Mouse (Mus musculus): Measurements from ENCODE around the gene Ybx2. TPM values are rescaled to one million over a fixed set of nuclear protein-coding genes. Genes with fewer than 3 reads are reported as not detected.
A peak's percentile ranks its signal among the peaks of the same experiment; 100 is the strongest.
"Not testable (repeated sequence)": the region's sequence is repeated elsewhere in the genome, so short reads cannot be mapped to it uniquely, and the experiment has no call there.

Ybx2 gene
- total RNA-seq, 2 experiments from 2014 or later = 10.4 to 10.9 TPM

GRCm38 (mm10) chr11:69934681-69935080, 915 bp upstream of the Ybx2 start:
- no peak for DNase-seq

GRCm38 (mm10) chr11:69936156-69936555, 560 bp downstream of the Ybx2 start:
- no peak for DNase-seq

DNA sequence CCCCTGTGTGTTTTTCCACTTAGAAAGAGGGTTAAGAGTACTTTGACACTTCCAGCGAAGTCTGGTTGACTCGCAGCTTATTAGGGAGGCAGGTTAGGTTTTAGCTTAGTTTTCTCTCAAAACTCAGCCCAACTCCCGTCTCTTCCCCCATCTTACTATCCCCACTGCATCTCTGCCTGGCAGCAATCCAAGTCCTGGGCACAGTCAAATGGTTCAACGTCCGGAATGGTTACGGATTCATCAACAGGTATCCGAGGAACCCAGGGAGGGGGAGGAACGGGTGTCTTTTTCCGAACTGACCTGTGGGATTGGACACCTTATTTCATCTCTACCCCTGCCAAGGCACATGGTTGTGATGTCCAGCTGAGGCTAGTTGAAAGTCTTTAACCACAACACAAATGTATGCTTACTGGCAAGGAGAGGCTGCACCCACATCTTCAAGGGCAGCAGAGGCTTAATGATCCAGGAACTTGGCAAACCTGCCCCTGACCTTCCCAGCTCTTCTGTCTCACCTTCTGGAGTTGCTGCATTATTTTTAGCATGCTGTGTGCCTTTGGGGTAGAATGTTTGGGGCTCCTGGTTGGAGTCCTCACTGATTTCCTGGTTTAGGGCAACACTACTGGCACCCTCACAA, 1.2 kb downstream of the Ybx2 start:
- peak; percentile 29 for DNase-seq

DNA sequence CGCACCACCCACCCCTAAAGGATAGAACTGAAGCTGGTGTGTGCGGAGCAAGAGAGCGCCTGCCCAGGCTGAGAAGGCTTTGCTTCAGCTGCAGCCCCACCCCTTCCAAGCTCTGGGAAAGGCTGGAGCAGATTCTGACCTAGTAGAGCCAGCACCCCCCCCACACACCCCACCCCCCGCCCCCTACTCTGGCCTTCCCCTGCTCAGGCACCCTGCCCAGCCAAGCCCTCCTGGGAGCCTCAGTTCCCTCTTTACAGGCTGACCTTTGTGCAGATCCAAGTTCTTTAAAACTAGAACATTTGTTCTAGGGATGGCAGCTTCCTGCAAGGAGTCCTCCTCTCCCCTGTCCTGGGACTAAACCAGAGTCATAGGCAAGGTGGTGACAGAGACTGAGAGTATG, 1.8 kb downstream of the Ybx2 start:
- peak; percentile 74 for DNase-seq

DNA sequence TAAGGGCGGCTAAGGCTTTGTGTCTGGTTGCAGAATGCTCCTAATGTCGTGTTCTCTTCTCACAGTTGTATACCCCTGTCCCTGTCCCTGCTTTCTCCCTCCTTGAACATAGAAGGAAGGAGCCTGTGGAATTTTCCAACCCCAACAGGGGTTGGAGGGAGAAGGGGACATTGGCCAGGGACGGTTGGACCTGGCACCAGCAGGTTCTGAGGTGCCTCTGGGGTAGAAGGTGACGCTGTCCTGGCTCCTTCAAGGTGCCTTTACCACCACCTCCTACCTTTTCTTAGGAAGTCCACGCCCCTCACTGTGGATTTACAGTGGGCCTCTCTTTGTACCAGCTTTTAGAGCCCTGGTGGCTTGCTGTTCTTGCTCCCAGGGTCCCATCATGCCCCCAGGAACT, 2.2 kb downstream of the Ybx2 start:
- DNase-seq = no peak

GRCm38 (mm10) chr11:69938401-69938979, 2.9 kb downstream of the Ybx2 start:
- no peak for DNase-seq

DNA sequence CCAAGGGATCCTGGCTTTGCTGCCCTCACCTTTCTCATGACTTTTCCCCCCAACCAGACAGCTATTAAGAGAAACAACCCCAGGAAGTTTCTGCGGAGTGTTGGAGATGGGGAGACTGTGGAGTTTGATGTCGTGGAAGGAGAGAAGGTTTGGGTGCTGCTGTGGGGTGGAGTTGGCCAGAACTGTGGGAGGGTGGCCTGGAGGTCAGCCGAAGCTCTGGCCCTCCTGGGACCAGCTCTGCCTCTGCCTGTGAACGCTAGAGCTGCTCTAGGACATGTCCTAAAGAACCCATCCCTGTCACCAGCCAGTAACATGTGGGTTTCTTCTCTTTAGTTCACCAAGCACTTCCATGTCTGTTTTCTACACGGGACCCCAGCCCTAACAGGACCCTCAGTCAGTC, 3.6 kb downstream of the Ybx2 start:
- no peak for DNase-seq

DNA sequence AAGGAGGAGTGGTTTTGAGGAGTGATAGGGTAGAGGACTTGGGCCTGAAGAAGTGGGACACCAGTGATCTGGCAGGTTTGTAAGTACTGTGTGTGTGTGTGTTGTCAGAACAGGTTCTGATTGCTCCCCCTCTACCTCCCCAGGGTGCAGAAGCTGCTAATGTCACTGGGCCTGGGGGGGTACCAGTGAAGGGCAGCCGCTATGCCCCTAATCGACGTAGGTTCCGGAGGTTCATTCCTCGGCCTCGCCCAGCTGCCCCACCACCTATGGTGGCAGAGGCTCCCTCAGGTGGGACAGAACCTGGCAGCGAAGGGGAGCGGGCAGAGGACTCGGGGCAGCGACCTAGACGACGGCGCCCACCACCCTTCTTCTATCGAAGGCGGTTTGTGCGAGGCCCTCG, 4.1 kb downstream of the Ybx2 start:
- no peak for DNase-seq

DNA sequence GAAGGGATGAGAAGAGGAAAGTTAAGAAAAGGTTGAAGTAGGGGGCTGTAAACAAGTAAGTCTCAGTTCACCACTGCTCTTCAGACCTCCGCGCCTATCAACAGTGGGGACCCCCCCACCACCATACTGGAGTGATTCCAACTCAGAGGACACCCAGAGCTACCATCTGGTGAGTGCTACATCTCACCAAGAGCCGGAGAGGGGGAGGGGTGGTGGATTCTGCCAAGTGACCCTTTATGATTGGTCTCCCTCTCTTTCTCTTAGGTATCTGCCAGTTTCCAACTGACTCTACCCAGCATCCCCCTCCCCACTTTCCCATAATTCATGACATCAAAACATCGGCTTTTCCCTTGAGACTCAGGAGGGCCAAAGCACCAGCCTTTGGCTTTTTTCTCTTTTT, 5.4 kb downstream of the Ybx2 start:
- DNase-seq = peak; percentile 37

- no peak for DNase-seq
Measured at GRCm38 (mm10) chr11:69945216-69945615, 9.6 kb downstream of the Ybx2 start.

GRCm38 (mm10) chr11:69945997-69946891, 10.6 kb downstream of the Ybx2 start:
- no peak for DNase-seq

DNA sequence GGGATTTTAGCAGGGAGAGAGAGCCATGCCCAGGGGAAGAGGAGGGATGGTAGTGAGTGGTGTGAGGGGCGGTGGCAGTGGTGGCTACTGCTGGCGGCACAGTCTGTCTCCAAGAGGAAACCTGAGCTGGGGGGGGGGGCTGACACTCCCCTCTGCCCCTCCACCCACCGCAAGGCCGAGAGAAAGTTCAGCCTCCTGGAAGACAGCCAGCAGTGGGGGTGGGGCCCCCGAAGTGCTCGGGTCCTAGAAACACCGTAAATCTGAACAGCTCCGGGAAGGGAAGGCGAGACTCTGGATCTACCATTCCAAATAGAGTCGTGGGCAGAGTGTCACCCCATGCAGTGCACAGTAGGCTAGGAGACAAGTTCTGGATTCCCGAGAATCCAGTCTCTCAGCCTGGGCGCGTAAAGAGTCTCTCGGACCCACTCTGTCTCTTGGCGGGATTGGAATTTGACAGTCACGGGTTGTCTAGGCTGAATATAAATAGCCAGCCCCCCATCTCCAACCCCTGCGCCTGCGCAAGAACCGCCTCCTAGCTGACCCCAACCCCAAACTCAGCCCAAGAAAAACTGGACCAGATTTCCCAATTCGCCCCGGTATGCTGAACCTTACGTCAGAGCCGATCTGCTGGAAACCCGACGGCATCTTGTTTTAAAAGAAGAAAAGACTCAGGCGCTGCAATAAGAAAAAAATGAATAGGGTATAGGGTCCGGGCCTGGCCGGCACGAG, 11.9 kb downstream of the Ybx2 start:
- peak; percentile 84 for DNase-seq

DNA sequence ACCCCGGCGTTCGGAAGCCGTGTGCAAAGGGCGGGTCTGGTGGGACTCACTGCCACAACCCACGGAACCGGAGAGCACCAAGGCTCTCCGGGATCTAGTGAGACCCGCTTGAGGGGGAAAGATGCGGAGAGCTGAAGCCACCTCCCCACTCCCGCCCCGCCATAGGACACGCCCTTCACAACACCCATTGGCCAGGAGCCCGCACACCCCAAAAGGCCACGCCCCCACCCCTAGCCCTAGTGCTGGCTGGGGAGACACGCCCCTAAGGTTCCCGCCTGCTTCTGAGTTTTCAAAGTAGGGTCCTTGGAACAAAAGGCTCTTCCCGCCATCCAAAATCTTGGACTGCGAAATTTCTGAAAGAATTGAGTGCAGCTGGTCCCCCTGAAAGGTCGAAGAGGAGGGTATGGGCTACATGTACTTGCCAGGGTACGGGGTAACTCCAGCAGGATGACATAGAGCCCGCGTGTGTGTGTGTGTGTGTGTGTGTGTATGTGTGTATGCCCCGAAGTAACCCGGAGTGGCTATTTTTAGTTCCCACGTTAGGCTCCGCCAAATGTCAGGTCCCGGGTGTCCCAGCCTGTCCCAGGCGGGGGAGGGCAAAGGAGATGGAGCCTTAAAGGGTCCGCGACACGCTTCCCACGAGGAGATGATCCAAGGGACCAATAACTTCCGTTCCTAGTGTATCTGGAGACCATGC, 12.6 kb downstream of the Ybx2 start, which contains the start of gene Slc2a4:
TSS of gene Slc2a4 (minus strand) at position 123 of the 697 bp plus-strand sequence.
- peak; percentile 94 for DNase-seq

DNA sequence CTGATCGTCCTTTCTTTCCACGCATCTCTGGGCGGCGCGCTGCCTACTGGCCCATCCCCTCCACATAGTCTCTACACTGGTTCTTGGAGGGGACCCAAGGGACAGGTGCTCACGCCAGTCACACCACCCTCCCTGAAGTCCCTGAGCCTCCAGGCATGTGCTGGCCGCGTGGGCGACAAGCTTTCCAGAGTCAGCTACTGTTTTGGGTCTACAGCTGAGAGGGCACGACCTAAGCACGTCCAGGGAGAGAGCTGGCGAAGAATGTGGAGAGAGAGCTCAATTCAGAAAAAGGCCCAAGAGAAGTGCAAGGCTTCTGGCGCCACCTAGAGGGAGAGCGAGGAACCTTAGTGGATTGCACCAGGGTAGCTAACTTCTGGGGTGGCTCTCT, 13.2 kb downstream of the Ybx2 start:
- peak; percentile 86 for DNase-seq

DNA sequence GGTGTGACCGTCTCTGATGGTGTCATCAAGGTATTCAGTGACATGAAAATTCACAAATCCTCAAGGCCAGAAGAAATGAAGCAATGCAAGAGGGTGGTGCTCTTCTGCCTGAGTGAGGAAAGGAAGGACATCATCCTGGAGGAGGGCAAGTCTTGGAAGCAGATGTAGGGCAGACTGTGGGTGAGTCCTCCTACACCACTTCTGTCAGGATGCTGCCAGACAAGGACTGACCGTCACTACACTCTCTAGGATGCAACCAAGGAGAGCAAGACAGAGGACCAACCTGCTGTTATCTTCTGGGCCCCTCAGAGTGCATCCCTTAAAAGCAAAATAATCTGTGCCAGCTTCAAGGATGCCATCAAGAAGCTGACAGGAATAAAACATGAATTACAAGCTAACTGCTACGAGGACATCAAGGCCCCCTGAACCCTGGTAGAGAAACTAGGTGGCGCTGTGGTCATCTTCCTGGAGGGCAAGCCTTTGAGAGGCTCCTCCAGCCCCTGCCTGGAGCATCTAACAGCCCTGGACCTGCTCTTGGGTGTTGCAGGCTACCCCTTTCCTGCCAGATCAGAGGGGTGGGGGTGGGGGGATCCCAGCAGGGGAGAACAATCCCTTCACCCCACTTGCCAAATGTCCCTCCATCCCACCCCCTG, 15.3 kb downstream of the Ybx2 start:
- DNase-seq = no peak

DNA sequence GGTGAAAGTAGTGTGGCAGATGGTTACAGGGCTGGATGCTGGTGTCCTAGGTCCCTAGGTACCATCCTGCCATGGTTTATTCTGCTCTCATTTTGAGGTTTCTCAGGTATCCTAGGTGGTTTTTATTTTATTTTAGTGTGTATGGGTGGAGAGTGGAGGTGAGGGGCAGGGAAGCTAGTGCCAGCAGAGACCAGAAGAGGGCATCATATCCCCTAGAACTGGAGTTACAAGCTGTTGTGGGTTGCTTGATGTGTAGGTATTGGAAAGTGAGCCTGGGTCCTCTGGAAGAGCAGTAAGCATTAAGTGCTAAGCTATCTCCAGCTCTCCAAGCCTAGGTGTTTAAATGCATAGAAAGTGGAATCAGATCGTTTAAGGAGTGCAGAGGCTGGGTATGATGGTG, 16.7 kb downstream of the Ybx2 start:
- no peak for DNase-seq

DNA sequence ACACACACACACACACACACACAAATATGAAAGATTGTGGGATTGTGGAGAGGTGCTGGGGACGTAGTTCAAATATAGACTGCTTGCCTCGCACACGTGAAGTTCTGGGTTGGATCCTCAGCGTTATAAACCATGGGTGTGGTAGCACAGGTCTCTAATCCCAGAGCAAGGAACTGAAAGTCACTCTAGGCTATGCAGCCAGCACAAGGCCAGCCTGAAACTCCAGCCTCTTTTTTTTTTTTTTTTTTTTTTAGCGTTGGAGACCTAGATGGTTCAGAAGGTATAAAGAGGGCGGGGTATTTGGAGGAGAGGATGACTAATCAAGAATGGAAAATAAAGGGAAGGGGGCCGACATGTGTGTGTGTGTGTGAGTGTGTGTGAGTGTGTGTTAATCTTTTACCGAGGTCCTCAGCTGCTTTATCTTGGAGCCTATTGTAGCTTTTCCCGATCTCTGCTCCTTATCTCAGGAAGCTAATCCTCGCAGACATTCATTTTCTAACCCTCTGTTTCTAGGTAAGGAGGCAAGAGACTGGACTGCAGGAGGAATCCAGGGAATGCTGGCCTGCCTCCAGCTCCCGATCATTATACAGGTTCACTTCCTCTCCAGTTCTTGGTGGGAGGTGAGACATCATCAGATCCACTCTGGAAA, 17.8 kb downstream of the Ybx2 start:
- DNase-seq = no peak

DNA sequence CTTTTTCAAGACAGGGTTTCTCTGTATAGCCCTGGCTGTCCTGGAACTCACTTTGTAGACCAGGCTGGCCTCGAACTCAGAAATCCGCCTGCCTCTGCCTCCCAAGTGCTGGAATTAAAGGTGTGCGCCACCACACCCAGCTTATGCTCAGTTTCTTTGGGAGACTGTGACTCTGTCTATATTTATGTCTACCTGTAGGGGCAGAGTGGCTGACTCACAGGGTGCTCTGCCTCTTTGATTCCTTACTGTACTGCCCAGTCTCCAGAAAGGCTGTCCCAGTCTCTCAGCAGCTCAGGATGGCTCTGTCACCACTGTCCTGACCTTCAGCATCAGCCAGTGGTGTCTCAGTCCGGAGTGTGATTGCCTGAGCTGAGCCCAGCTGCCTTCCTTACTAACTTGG, 20.0 kb downstream of the Ybx2 start:
- DNase-seq = not testable (repeated sequence)

GRCm38 (mm10) chr11:69956218-69956617, 20.6 kb downstream of the Ybx2 start:
- no peak for DNase-seq

GRCm38 (mm10) chr11:69960616-69961015, 25.0 kb downstream of the Ybx2 start:
- DNase-seq = no peak

GRCm38 (mm10) chr11:69961841-69962240, 26.2 kb downstream of the Ybx2 start:
- DNase-seq = no peak
